8 mouse cellular contexts compared by ENCODE assay signal in genomic region chr10:18526851-18527675, GRCm38 (mm10). TPM values are rescaled to one million over a fixed set of nuclear protein-coding genes. Genes with fewer than 3 reads are reported as not detected.
A peak's percentile ranks its signal among the peaks of the same experiment; 100 is the strongest.
DNase-seq lines count a peak whose midpoint lies in the region; ATAC-seq and TF ChIP-seq lines count a peak whose summit lies in the region.

No protein-coding gene starts in this region.

- H3K9ac ChIP-seq in ES-Bruce4 (ENCODE audit: low read depth, poor library complexity, severe bottlenecking), result 0 out of 2 replicates have a peak overlapping the region, but pooled peaks have one; percentile 11
- H3K9ac ChIP-seq in embryonic facial prominence, embryonic 14.5 days (ENCODE audit: low read depth, low read length), result no peak overlapping the region

- H3K4me1 ChIP-seq in ES-Bruce4 (ENCODE audit: control insufficient read depth, insufficient read depth, low read length), result no peaks in the 10 kb centered on the region
- peaks cover 6% of the 10 kb centered on the region; the same call in 1 of the 2 replicates for H3K4me1 ChIP-seq in embryonic facial prominence, embryonic 14.5 days (ENCODE audit: control insufficient read depth, insufficient read depth, low read length)

- ATAC-seq in embryonic facial prominence, embryonic 14.5 days (ENCODE audit: low read depth), result peak; percentile 41; the same call in 1 of the 2 replicates
- no peak for ATAC-seq in erythroblast, adult 5-6 weeks (replicated peaks; ENCODE audit: low FRiP score, poor library complexity, severe bottlenecking)

- WGBS in embryonic facial prominence, embryonic 14.5 days, result 64% methylated on average over 20 of the region's 20 CpGs

- H3K4me3 ChIP-seq in layer of hippocampus, adult 2 months, result peak overlapping the region; percentile 61
- H3K4me3 ChIP-seq in ES-Bruce4 (ENCODE audit: low read depth, low read length), result peak overlapping the region; percentile 7; the same call in 1 of the 2 replicates
- no peak overlapping the region for H3K4me3 ChIP-seq in embryonic facial prominence, embryonic 14.5 days (ENCODE audit: low read depth, low read length)

- no peak for DNase-seq in layer of hippocampus, adult 2 months (ENCODE audit: low spot score in 2 of 2)
- DNase-seq in layer of hippocampus, postnatal 36 days, result no peak
- peak; percentile 58 for DNase-seq in embryonic facial prominence, embryonic 14.5 days (ENCODE audit: low spot score)
- DNase-seq in kidney, postnatal 14 days, result peak; percentile 42
- DNase-seq in retina, embryonic 14.5 days (ENCODE audit: low spot score), result no peak
- no peak for DNase-seq in ovary, postnatal 10 days (ENCODE audit: low spot score)

- H3K27me3 ChIP-seq in ES-Bruce4 (ENCODE audit: control insufficient read depth, insufficient read depth, low read length, poor library complexity, severe bottlenecking), result no peaks in the 10 kb centered on the region
- no peaks in the 10 kb centered on the region for H3K27me3 ChIP-seq in embryonic facial prominence, embryonic 14.5 days (replicated peaks; ENCODE audit: control insufficient read depth, insufficient read depth, low read length)

- TF ChIP-seq POLR2A in ES-Bruce4 (IDR thresholded peaks at IDR 0.05; ENCODE audit: insufficient read depth, low read length), result no peak

- no peak for TF ChIP-seq EP300 in ES-Bruce4 (IDR thresholded peaks at IDR 0.05; ENCODE audit: insufficient read depth, low read depth, low read length)

- no peaks in the 10 kb centered on the region for H3K9me3 ChIP-seq in ES-Bruce4 (replicated peaks; ENCODE audit: control insufficient read depth, insufficient read depth, low read length, poor library complexity, severe bottlenecking)
- no peaks in the 10 kb centered on the region for H3K9me3 ChIP-seq in embryonic facial prominence, embryonic 14.5 days (ENCODE audit: control insufficient read depth, low read length)

- no peak for TF ChIP-seq CTCF in layer of hippocampus, adult 2 months (conservative IDR thresholded peaks at IDR 0.05)
- TF ChIP-seq CTCF in ES-Bruce4 (IDR thresholded peaks at IDR 0.05; ENCODE audit: low read depth, low read length), result no peak

- H3K4me2 ChIP-seq in embryonic facial prominence, embryonic 14.5 days (ENCODE audit: low read depth, low read length), result no peak overlapping the region

- H3K27ac ChIP-seq in layer of hippocampus, adult 2 months, result peak overlapping the region; percentile 91
- no peak overlapping the region for H3K27ac ChIP-seq in ES-Bruce4 (ENCODE audit: insufficient read depth, low read length)
- 0 out of 2 replicates have a peak overlapping the region, but pooled peaks have one; percentile 18 for H3K27ac ChIP-seq in embryonic facial prominence, embryonic 14.5 days (replicated peaks; ENCODE audit: low read depth, low read length)

- no peaks in the 10 kb centered on the region for H3K36me3 ChIP-seq in ES-Bruce4 (ENCODE audit: control insufficient read depth, insufficient read depth, low read length, poor library complexity, severe bottlenecking)
- peaks cover 31% of the 10 kb centered on the region for H3K36me3 ChIP-seq in embryonic facial prominence, embryonic 14.5 days (ENCODE audit: control insufficient read depth, insufficient read depth, low read length)

RNA-seq across cellular contexts. Expression of gene Hebp2, which starts 18.8 kb away (rescaled TPM):
- 1 to 10 TPM; 2.7 to 2.8 TPM for total RNA-seq in layer of hippocampus, adult 2 months (2021)
- total RNA-seq in layer of hippocampus, postnatal 36 days (2021), result 1 to 10 TPM; 3.2 to 3.5 TPM
- 14.3 and 21.1 TPM in 2 replicates for polyA plus RNA-seq in ES-Bruce4 (2011; ENCODE audit: insufficient read depth, insufficient read length, low read depth, missing spikeins)
- 25.1 and 27.4 TPM in 2 replicates for polyA plus RNA-seq in embryonic facial prominence, embryonic 14.5 days (2014; fragmentation: Nextera tagmentation; extraction: Ambion mirVana)
- not detected in 2 replicates for total RNA-seq in erythroblast, adult 5-6 weeks (2015; ENCODE audit: low replicate concordance)
- not detected in 2 replicates for total RNA-seq in erythroblast, adult 5-6 weeks (2017; ENCODE audit: low replicate concordance)

Comparison
In these comparisons a context has a peak if more than half of its experiments do, and no peak if none do; other contexts are left out.
1. DNase-seq: peak in embryonic facial prominence, embryonic 14.5 days (single experiment) and kidney, postnatal 14 days (single experiment); none in layer of hippocampus, adult 2 months (0 of 2), layer of hippocampus, postnatal 36 days (0 of 2), retina, embryonic 14.5 days (single experiment) and ovary, postnatal 10 days (single experiment).